Mouse (Mus musculus) CH12.LX (cell line): ENCODE data around the gene Asic2.

Experiments used
- CTCF ChIP-seq, 2 experiments: IDR thresholded peaks in 1 of 2; conservative IDR thresholded peaks in 1 of 2; 2 replicates each; pipeline ENCODE4 v1.5.1; 2011 to 2012; ENCODE audit warnings: low read depth in 2 of 2, low read length in 2 of 2, improper control_type of control experiment in 1 of 2, inconsistent platforms in 1 of 2, mild to moderate bottlenecking in 1 of 2, moderate library complexity in 1 of 2
- EP300 ChIP-seq: IDR thresholded peaks from 2 replicates; pipeline ENCODE4 v1.6.1; 2011; ENCODE audit warnings: low read length, improper control_type of control experiment
- MAFK ChIP-seq: IDR thresholded peaks from 2 replicates; pipeline ENCODE4 v1.6.1; 2011; ENCODE audit warnings: low read length, improper control_type of control experiment; ENCODE audit not compliant: insufficient replicate concordance
- POLR2A ChIP-seq: IDR thresholded peaks from 2 replicates; pipeline ENCODE4 v1.6.1; 2011; ENCODE audit warnings: low read depth, mild to moderate bottlenecking, improper control_type of control experiment, low read length
- POLR2AphosphoS2 ChIP-seq: IDR thresholded peaks from 2 replicates; pipeline ENCODE4 v1.6.1; 2011; ENCODE audit warnings: low read depth, low read length, improper control_type of control experiment
- SMC3 ChIP-seq: IDR thresholded peaks from 2 replicates; pipeline ENCODE4 v1.6.1; 2011; ENCODE audit warnings: low read depth, low read length, improper control_type of control experiment
- USF1 ChIP-seq: IDR thresholded peaks from 2 replicates; pipeline ENCODE4 v1.6.1; 2014; ENCODE audit warnings: low read depth, mild to moderate bottlenecking, inconsistent platforms, low read length, improper control_type of control experiment
- USF2 ChIP-seq: conservative IDR thresholded peaks from 2 replicates; pipeline ENCODE4 v1.6.1; 2011; ENCODE audit warnings: low read depth, low read length, improper control_type of control experiment
- ZMIZ1 ChIP-seq: IDR thresholded peaks from 2 replicates; pipeline ENCODE4 v1.6.1; 2012; ENCODE audit warnings: low read depth, mild to moderate bottlenecking, inconsistent platforms, low read length, improper control_type of control experiment

DNA sequence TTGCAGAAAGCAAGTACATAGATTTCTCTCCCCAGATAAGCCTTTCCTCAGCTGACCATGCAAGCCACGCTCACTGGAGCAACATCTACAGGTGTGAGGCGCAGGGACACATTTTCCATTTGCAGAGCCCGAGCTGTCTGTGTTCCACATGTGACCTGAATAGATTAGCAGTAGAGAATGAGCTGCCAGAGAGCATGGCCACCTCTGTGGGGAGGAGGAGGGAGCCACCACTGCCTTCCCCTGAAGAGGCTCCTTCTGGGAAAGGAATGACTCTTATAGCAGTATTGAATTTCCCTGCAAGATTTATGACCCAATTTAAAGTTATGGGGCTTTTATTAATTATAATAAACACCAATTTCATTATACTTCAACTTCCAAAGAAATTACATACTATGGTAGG, 230.5 kb downstream of the Asic2 start:
- TF ChIP-seq USF2 (no peak), ZMIZ1 (no peak), SMC3 (no peak), POLR2A (no peak), EP300 (no peak), MAFK (no peak), POLR2AphosphoS2 (no peak), USF1 (no peak), CTCF (conservative IDR thresholded peaks at IDR 0.05 in 1 of 2, IDR thresholded peaks at IDR 0.05 in 1 of 2; ENCODE audit: low read depth in 2 of 2, low read length in 2 of 2) (no peak)
